ENCODE assay signal across 22 mouse cellular contexts in the genomic region with DNA sequence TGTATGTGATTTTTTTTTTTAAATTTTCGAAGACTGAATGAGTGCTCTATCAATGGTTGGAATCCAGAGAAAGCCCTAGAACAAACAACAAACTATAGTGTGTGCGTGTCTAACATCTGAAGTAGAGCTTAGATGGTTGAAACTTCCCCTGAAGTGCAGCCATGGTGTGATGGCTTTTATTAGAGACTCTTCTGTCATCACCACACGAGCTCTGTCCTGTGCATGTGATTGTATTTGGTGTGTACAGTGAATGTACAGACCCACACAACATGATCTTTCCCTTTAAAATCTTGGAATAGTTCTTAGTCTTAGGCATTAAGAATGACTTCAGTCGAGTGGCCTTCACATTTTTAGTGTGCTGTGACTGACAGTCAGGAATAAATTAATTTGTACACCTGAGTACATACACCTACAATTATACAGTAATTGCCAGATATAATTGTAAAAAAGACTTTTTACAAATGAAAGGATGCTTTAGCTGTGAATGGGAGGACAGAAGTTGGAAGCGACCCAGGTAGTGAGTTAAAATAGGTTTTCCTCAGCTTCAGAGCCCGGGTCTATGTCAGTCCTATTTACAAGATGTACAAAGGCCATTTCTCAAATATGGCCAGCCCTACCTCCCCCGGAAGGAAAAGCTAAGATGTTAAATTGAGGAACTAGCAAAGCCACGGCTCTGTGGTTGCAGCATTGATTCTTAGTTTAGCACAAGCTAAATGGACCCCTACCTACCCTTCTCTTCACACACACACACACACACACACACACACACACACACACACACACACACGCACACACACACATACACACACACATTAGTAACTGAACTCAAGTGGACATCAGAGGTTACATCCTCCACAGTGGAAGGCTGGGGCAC. TPM values are rescaled to one million over a fixed set of nuclear protein-coding genes. Genes with fewer than 3 reads are reported as not detected.
DNase-seq lines count a peak whose midpoint lies in the region; ATAC-seq and TF ChIP-seq lines count a peak whose summit lies in the region.
"Had no signal": no experiment of that assay in that cellular context is flagged by ENCODE, and none has a peak within 500 bp of the region (broad histone marks: within the 10 kb centered on the region; RNA-seq: fewer than 3 reads in every experiment).

No protein-coding gene starts in this region.

- no peak for TF ChIP-seq POLR2A in kidney, adult 2 months (IDR thresholded peaks at IDR 0.05; ENCODE audit: low read depth, low read length)
- no peak for TF ChIP-seq POLR2A in CH12.LX (IDR thresholded peaks at IDR 0.05; ENCODE audit: low read depth, low read length)

- TF ChIP-seq EP300 in CH12.LX (IDR thresholded peaks at IDR 0.05; ENCODE audit: low read length) = peak; percentile 17
- no peak for TF ChIP-seq EP300 in liver, embryonic 14.5 days (IDR thresholded peaks at IDR 0.05; ENCODE audit: low read depth)

- H3K36me3 ChIP-seq in kidney, adult 2 months (ENCODE audit: control insufficient read depth, insufficient read depth, low read length) = no peaks in the 10 kb centered on the region
- peaks cover 0 to 22% of the 10 kb centered on the region in 2 experiments for H3K36me3 ChIP-seq in CH12.LX (replicated peaks in 1 of 2; ENCODE audit: control insufficient read depth in 1 of 2, insufficient read depth in 1 of 2, low read length in 1 of 2)
- no peaks in the 10 kb centered on the region for H3K36me3 ChIP-seq in liver, embryonic 14.5 days (replicated peaks; ENCODE audit: control insufficient read depth, insufficient read depth, low read depth)
- H3K36me3 ChIP-seq: G1E; hindbrain, embryonic 10.5 days; neural tube, embryonic 13.5 days had no signal

- no peaks in the 10 kb centered on the region for H3K4me1 ChIP-seq in kidney, adult 2 months (ENCODE audit: control insufficient read depth, insufficient read depth, low read length)
- H3K4me1 ChIP-seq in CH12.LX (ENCODE audit: control insufficient read depth in 1 of 2, insufficient read depth in 2 of 2) = peaks cover 17 to 50% of the 10 kb centered on the region in 2 experiments
- peaks cover 26 to 46% of the 10 kb centered on the region in 2 experiments for H3K4me1 ChIP-seq in liver, embryonic 14.5 days (replicated peaks; ENCODE audit: control insufficient read depth in 2 of 2, insufficient read depth in 2 of 2, low read length in 1 of 2)
- H3K4me1 ChIP-seq: hindbrain, embryonic 10.5 days; neural tube, embryonic 13.5 days had no signal

- H3K79me2 ChIP-seq in CH12.LX (replicated peaks; ENCODE audit: control insufficient read depth, extremely low read depth, insufficient read depth, poor library complexity, severe bottlenecking) = peaks cover 63% of the 10 kb centered on the region

- H3K27me3 ChIP-seq in kidney, adult 2 months (replicated peaks; ENCODE audit: control insufficient read depth, insufficient read depth, low read length) = no peaks in the 10 kb centered on the region
- no peaks in the 10 kb centered on the region for H3K27me3 ChIP-seq in CH12.LX (replicated peaks)
- H3K27me3 ChIP-seq in liver, embryonic 14.5 days (ENCODE audit: control insufficient read depth, insufficient read depth, low read length) = no peaks in the 10 kb centered on the region
- H3K27me3 ChIP-seq: neural tube, embryonic 13.5 days had no signal

- H3K4me2 ChIP-seq in CH12.LX (ENCODE audit: insufficient read depth, low read depth, poor library complexity, severe bottlenecking) = peak overlapping the region; percentile 93
- H3K4me2 ChIP-seq in liver, embryonic 14.5 days (ENCODE audit: low read depth) = peak overlapping the region; percentile 85
- H3K4me2 ChIP-seq: heart, embryonic 11.5 days; neural tube, embryonic 13.5 days had no signal

- no peak for TF ChIP-seq RAD21 in CH12.LX (IDR thresholded peaks at IDR 0.05; ENCODE audit: low read depth, low read length)

- no peak for TF ChIP-seq CTCF in kidney, adult 2 months (conservative IDR thresholded peaks at IDR 0.05; ENCODE audit: insufficient read depth, insufficient read length, low read depth, low read length)
- no peak for TF ChIP-seq CTCF in CH12.LX (conservative IDR thresholded peaks at IDR 0.05 in 1 of 2, IDR thresholded peaks at IDR 0.05 in 1 of 2; ENCODE audit: low read depth in 2 of 2, low read length in 2 of 2)
- no peak for TF ChIP-seq CTCF in liver, embryonic 14.5 days (IDR thresholded peaks at IDR 0.05; ENCODE audit: low read depth)

- H3K27ac ChIP-seq in kidney, adult 2 months (ENCODE audit: insufficient read depth, low read depth, low read length) = no peak overlapping the region
- peak overlapping the region; percentile 99 for H3K27ac ChIP-seq in CH12.LX (ENCODE audit: insufficient read depth, low read depth)
- H3K27ac ChIP-seq in liver, embryonic 14.5 days = peak overlapping the region; percentile 46
- H3K27ac ChIP-seq: hindbrain, embryonic 10.5 days; neural tube, embryonic 13.5 days had no signal

- H3K9ac ChIP-seq in CH12.LX (ENCODE audit: insufficient read depth, low read depth) = peak overlapping the region; percentile 96
- H3K9ac ChIP-seq in liver, embryonic 14.5 days (replicated peaks) = no peak overlapping the region
- H3K9ac ChIP-seq: forebrain, postnatal 0 days; neural tube, embryonic 13.5 days had no signal

- DNase-seq in kidney, adult 2 months = peak; percentile 7
- DNase-seq in kidney, postnatal 10 days = no peak
- peak; percentile 85 for DNase-seq in CH12.LX (ENCODE audit: extremely low read depth)
- DNase-seq in liver, embryonic 14.5 days (ENCODE audit: low read depth in 3 of 3, low spot score in 3 of 3) = no peak
- no peak for DNase-seq in adrenal gland, postnatal 25 days
- no peak for DNase-seq in frontal cortex, postnatal 14 days (ENCODE audit: low spot score in 2 of 2)
- DNase-seq in left cerebral cortex, adult 8-10 months (ENCODE audit: low spot score in 2 of 2) = no peak
- DNase-seq: adrenal gland, postnatal 10 days; cerebellum, postnatal 14 days; forebrain, postnatal 0 days; gastrocnemius, postnatal 10 days; lung, adult 2 months had no signal

- WGBS in kidney, adult 2 months = 72% methylated on average over 9 of the region's 9 CpGs
- 41% methylated on average over 9 of the region's 9 CpGs for WGBS in liver, embryonic 14.5 days (ENCODE audit: insufficient replicate concordance)

- no peak overlapping the region for H3K4me3 ChIP-seq in kidney, adult 2 months (ENCODE audit: insufficient read depth, low read depth, low read length)
- H3K4me3 ChIP-seq in CH12.LX (replicated peaks in 1 of 3; ENCODE audit: low read depth in 2 of 3, low read length in 2 of 3, poor library complexity in 1 of 3) = peak overlapping the region; percentile 12 to 72 (median 48)
- no peak overlapping the region for H3K4me3 ChIP-seq in liver, embryonic 14.5 days (ENCODE audit: insufficient read depth in 1 of 2, low read depth in 2 of 2, low read length in 2 of 2)
- H3K4me3 ChIP-seq: hindbrain, embryonic 10.5 days; neural tube, embryonic 13.5 days had no signal

- no peaks in the 10 kb centered on the region for H3K9me3 ChIP-seq in CH12.LX (replicated peaks; ENCODE audit: low read length)
- H3K9me3 ChIP-seq in liver, embryonic 14.5 days (ENCODE audit: control insufficient read depth, low read length) = no peaks in the 10 kb centered on the region
- H3K9me3 ChIP-seq: G1E; hindbrain, embryonic 10.5 days; megakaryocyte, embryonic 14.5 days; neural tube, embryonic 13.5 days had no signal

- in situ Hi-C loops in CH12.LX (cut with MboI; ENCODE audit: low pct_ligation_motif_present, low pct_unique_long_range_greater_than_20kb, low sequenced_read_pairs) = no loop called here

- no peak for ATAC-seq in liver, embryonic 14.5 days (ENCODE audit: insufficient read depth)
- ATAC-seq in neutrophil, adult 5-6 weeks (ENCODE audit: extremely low read depth, insufficient number of reproducible peaks, low FRiP score, poor library complexity, severe bottlenecking) = peak; percentile 43
- ATAC-seq: forebrain, postnatal 0 days had no signal

- dilution Hi-C loops in CH12.LX (cut with MboI; ENCODE audit: extremely low pct_ligation_motif_present, extremely low pct_unique_long_range_greater_than_20kb, low sequenced_read_pairs) = no loop called here

TF ChIP-seq in CH12.LX, 34 proteins besides CTCF, POLR2A, EP300 and RAD21 (continues in another document):
- TF ChIP-seq E2F4 (IDR thresholded peaks at IDR 0.05; ENCODE audit: insufficient replicate concordance, low read depth, low read length) (no peak), MAFK (IDR thresholded peaks at IDR 0.05; ENCODE audit: insufficient replicate concordance, low read length) (no peak), NELFE (IDR thresholded peaks at IDR 0.05; ENCODE audit: low read depth, low read length) (no peak), USF1 (IDR thresholded peaks at IDR 0.05; ENCODE audit: low read depth, low read length) (no peak), TBP (conservative IDR thresholded peaks at IDR 0.05; ENCODE audit: low read depth, low read length) (no peak), MAX (IDR thresholded peaks at IDR 0.05; ENCODE audit: low read length) (0 out of 2 replicates have a peak, but pooled peaks have one; percentile 11), MXI1 (IDR thresholded peaks at IDR 0.05; ENCODE audit: low read depth, low read length) (peak; percentile 52; the same call in 1 of the 2 replicates), PAX5 (IDR thresholded peaks at IDR 0.05; ENCODE audit: low read length) (no peak), IRF4 (IDR thresholded peaks at IDR 0.05; ENCODE audit: low read depth, low read length) (no peak; the same call in 1 of the 2 replicates), ZNF384 (IDR thresholded peaks at IDR 0.05; ENCODE audit: low read depth, low read length) (no peak), MAZ (IDR thresholded peaks at IDR 0.05; ENCODE audit: low read depth, low read length) (no peak)

RNA-seq across cellular contexts. Expression of gene Lcp1, which starts 50.4 kb away (rescaled TPM):
- polyA plus RNA-seq in kidney, adult 2 months (2012; rRNA removed) = 7.3 and 13.7 TPM in 2 replicates
- total RNA-seq in CH12.LX (2012; rRNA removed) (258 and 289 TPM in 2 replicates), CH12.LX (2014; rRNA removed) (373 and 384 TPM in 2 replicates)
- 777 and 805 TPM in 2 replicates for polyA plus RNA-seq in CH12.LX (2012; ENCODE audit: insufficient read length, low read depth)
- 6.7 and 10.4 TPM in 2 replicates for polyA plus RNA-seq in liver, embryonic 14.5 days (2012; rRNA removed)
- polyA plus RNA-seq in liver, embryonic 14.5 days (2014; fragmentation: Nextera tagmentation; extraction: Ambion mirVana) = 31.8 and 35.8 TPM in 2 replicates
- 1,430 and 1,555 TPM in 2 replicates for total RNA-seq in neutrophil, adult 5-6 weeks (2017)
- 8.9 and 11.1 TPM in 2 replicates for total RNA-seq in adrenal gland, postnatal 25 days (2021)
- total RNA-seq in left cerebral cortex, adult 8-10 months (2022) = 10 to 100 TPM in 2 of 4 experiments, 1 to 10 TPM in 2; 6.6 to 15.3 (median 9.3) TPM

RNA-seq across cellular contexts. Expression of gene Lrrc63, which starts 50.6 kb away (rescaled TPM):
- polyA plus RNA-seq in kidney, adult 2 months (2012; rRNA removed) = not detected in 2 replicates
- total RNA-seq in CH12.LX (2012; rRNA removed) (not detected in 2 replicates), CH12.LX (2014; rRNA removed) (0.15 TPM in 1 of 2 replicates, not detected in the other)
- not detected in 2 replicates for polyA plus RNA-seq in CH12.LX (2012; ENCODE audit: insufficient read length, low read depth)
- polyA plus RNA-seq in liver, embryonic 14.5 days (2012; rRNA removed) = 0.01 and 0.03 TPM in 2 replicates
- polyA plus RNA-seq in liver, embryonic 14.5 days (2014; fragmentation: Nextera tagmentation; extraction: Ambion mirVana) = 0.10 TPM in 1 of 2 replicates, not detected in the other
- total RNA-seq in neutrophil, adult 5-6 weeks (2017) = 0.61 and 1.0 TPM in 2 replicates
- not detected in 2 replicates for total RNA-seq in adrenal gland, postnatal 25 days (2021)
- total RNA-seq in left cerebral cortex, adult 8-10 months (2022) = not detected
- total RNA-seq: adrenal gland, postnatal 10 days; forebrain, postnatal 0 days; G1E; gastrocnemius, postnatal 10 days; midbrain, postnatal 0 days had no signal
- polyA plus RNA-seq: C2C12; forebrain, postnatal 0 days; G1E; heart, embryonic 11.5 days; intestine, embryonic 14.5 days; kidney, embryonic 16.5 days; midbrain, postnatal 0 days; neural tube, embryonic 13.5 days had no signal

Comparison
In these comparisons a context has a peak if more than half of its experiments do, and no peak if none do; other contexts are left out.
1. DNase-seq: peak in kidney, adult 2 months (single experiment) and CH12.LX (single experiment); none in kidney, postnatal 10 days (single experiment), liver, embryonic 14.5 days (0 of 3), adrenal gland, postnatal 25 days (single experiment), frontal cortex, postnatal 14 days (0 of 2) and left cerebral cortex, adult 8-10 months (0 of 2).
2. H3K4me3 ChIP-seq: peak in CH12.LX (3 of 3); none in kidney, adult 2 months (single experiment) and liver, embryonic 14.5 days (0 of 2).
3. RNA of gene Lcp1, which starts 50.4 kb away (total RNA-seq): 1,430 to 1,555 TPM in neutrophil, adult 5-6 weeks and 258 to 384 TPM in CH12.LX; 6.6 to 15.3 TPM in left cerebral cortex, adult 8-10 months and 8.9 to 11.1 TPM in adrenal gland, postnatal 25 days; every median in the first group is over 10 times any median in the second.